11 mouse cellular contexts compared by ENCODE assay signal in genomic region chr6:65079139-65079538, GRCm38 (mm10). TPM values are rescaled to one million over a fixed set of nuclear protein-coding genes. Genes with fewer than 3 reads are reported as not detected.
DNase-seq lines count a peak whose midpoint lies in the region; ATAC-seq lines count a peak whose summit lies in the region.
"Had no signal": no experiment of that assay in that cellular context is flagged by ENCODE, and none has a peak within 500 bp of the region (broad histone marks: within the 10 kb centered on the region; RNA-seq: fewer than 3 reads in every experiment).

No protein-coding gene starts in this region.

- no peak overlapping the region for H3K4me3 ChIP-seq in midbrain, embryonic 14.5 days (replicated peaks; ENCODE audit: low read depth, low read length)
- H3K4me3 ChIP-seq in midbrain, embryonic 10.5 days: no peak overlapping the region
- H3K4me3 ChIP-seq: embryonic facial prominence, embryonic 15.5 days; heart, embryonic 13.5 days had no signal

- H3K4me1 ChIP-seq in midbrain, embryonic 14.5 days (ENCODE audit: control insufficient read depth, insufficient read depth, low read length): no peaks in the 10 kb centered on the region
- no peaks in the 10 kb centered on the region for H3K4me1 ChIP-seq in midbrain, embryonic 10.5 days
- H3K4me1 ChIP-seq: embryonic facial prominence, embryonic 15.5 days; heart, embryonic 13.5 days had no signal

- no peak overlapping the region for H3K27ac ChIP-seq in midbrain, embryonic 14.5 days (replicated peaks; ENCODE audit: low read depth, low read length)
- no peak overlapping the region for H3K27ac ChIP-seq in midbrain, embryonic 10.5 days (replicated peaks)
- H3K27ac ChIP-seq: embryonic facial prominence, embryonic 15.5 days; heart, embryonic 13.5 days had no signal

- no peak overlapping the region for H3K4me2 ChIP-seq in midbrain, embryonic 14.5 days (ENCODE audit: low read length)
- H3K4me2 ChIP-seq: embryonic facial prominence, embryonic 15.5 days; heart, embryonic 13.5 days had no signal

- no peak for DNase-seq in frontal cortex, postnatal 10 days (ENCODE audit: low spot score in 2 of 2)
- peak; percentile 65 for DNase-seq in midbrain, embryonic 14.5 days
- no peak for DNase-seq in midbrain, embryonic 10.5 days (ENCODE audit: low spot score)
- peak; percentile 6 for DNase-seq in c-Kit-positive CD71-positive TER-119-negative erythroid progenitor cells, embryonic 14.5 days (ENCODE audit: low read depth)
- peak; percentile 38 for DNase-seq in splenic B cell, adult 2 months (ENCODE audit: low read depth, low spot score)
- DNase-seq in kidney, adult 18-20 months: no peak
- DNase-seq in spleen, adult 12 weeks (ENCODE audit: low spot score): no peak
- DNase-seq: left cerebral cortex, postnatal 4 days had no signal

- 0 out of 2 replicates have a peak, but pooled peaks have one; percentile 52 for ATAC-seq in frontal cortex, adult (ENCODE audit: low TSS enrichment)
- no peak for ATAC-seq in midbrain, embryonic 14.5 days (ENCODE audit: low FRiP score, low TSS enrichment)

- 96% methylated on average over 1 of the region's 1 CpGs for WGBS in midbrain, embryonic 14.5 days
- 100% methylated on average over 1 of the region's 1 CpGs for WGBS in midbrain, embryonic 10.5 days

- no peak overlapping the region for H3K9ac ChIP-seq in midbrain, embryonic 14.5 days (replicated peaks; ENCODE audit: low read length)
- H3K9ac ChIP-seq: embryonic facial prominence, embryonic 15.5 days; heart, embryonic 13.5 days had no signal

- H3K9me3 ChIP-seq in midbrain, embryonic 14.5 days (ENCODE audit: control insufficient read depth, low read length): no peaks in the 10 kb centered on the region
- H3K9me3 ChIP-seq in midbrain, embryonic 10.5 days (replicated peaks): no peaks in the 10 kb centered on the region
- H3K9me3 ChIP-seq: embryonic facial prominence, embryonic 15.5 days; heart, embryonic 13.5 days had no signal

- no peaks in the 10 kb centered on the region for H3K27me3 ChIP-seq in midbrain, embryonic 14.5 days (ENCODE audit: control insufficient read depth, insufficient read depth, low read length)
- no peaks in the 10 kb centered on the region for H3K27me3 ChIP-seq in midbrain, embryonic 10.5 days (ENCODE audit: low read depth, poor library complexity, severe bottlenecking)
- H3K27me3 ChIP-seq in splenic B cell, adult 2 months (ENCODE audit: control insufficient read depth, insufficient read depth, low read length, poor library complexity, severe bottlenecking): no peaks in the 10 kb centered on the region
- H3K27me3 ChIP-seq: embryonic facial prominence, embryonic 15.5 days; heart, embryonic 13.5 days had no signal

- H3K36me3 ChIP-seq in midbrain, embryonic 14.5 days (ENCODE audit: control insufficient read depth, insufficient read depth, low read length): peaks cover 58% of the 10 kb centered on the region
- peaks cover 83% of the 10 kb centered on the region for H3K36me3 ChIP-seq in midbrain, embryonic 10.5 days
- H3K36me3 ChIP-seq in splenic B cell, adult 2 months (ENCODE audit: control insufficient read depth, insufficient read depth, low read length, poor library complexity, severe bottlenecking): no peaks in the 10 kb centered on the region; the same call in 1 of the 2 replicates

RNA-seq across cellular contexts. Expression of gene Smarcad1, which starts 36.8 kb away (rescaled TPM):
- 79.5 and 118 TPM in 2 replicates for polyA plus RNA-seq in midbrain, embryonic 14.5 days (2014; fragmentation: Nextera tagmentation; extraction: Ambion mirVana)
- polyA plus RNA-seq in midbrain, embryonic 10.5 days (2016; fragmentation: Nextera tagmentation; extraction: Ambion mirVana): 116 and 118 TPM in 2 replicates

Comparison
In these comparisons a context has a peak if more than half of its experiments do, and no peak if none do; other contexts are left out.
1. DNase-seq: peak in midbrain, embryonic 14.5 days (single experiment), c-Kit-positive CD71-positive TER-119-negative erythroid progenitor cells, embryonic 14.5 days (single experiment) and splenic B cell, adult 2 months (single experiment); none in frontal cortex, postnatal 10 days (0 of 2), midbrain, embryonic 10.5 days (single experiment), kidney, adult 18-20 months (single experiment) and spleen, adult 12 weeks (single experiment).